Mouse (Mus musculus): Measurements from ENCODE around the gene Enpp3. TPM values are rescaled to one million over a fixed set of nuclear protein-coding genes. Genes with fewer than 3 reads are reported as not detected.

Enpp3 gene
- total RNA-seq, 2 experiments from 2014 or later = 0.96 to 2.5 TPM

- no peak for DNase-seq (ENCODE audit: low spot score in 2 of 2)
Observed at GRCm38 (mm10) chr10:24765151-24765755, 77.4 kb downstream of the Enpp3 start.

GRCm38 (mm10) chr10:24764640-24765039 lies 78.0 kb downstream of the Enpp3 start:
- no peak for DNase-seq (ENCODE audit: low spot score in 2 of 2)

GRCm38 (mm10) chr10:24763257-24763656 lies 79.4 kb downstream of the Enpp3 start:
- no peak for DNase-seq (ENCODE audit: low spot score in 2 of 2)

- no peak for DNase-seq (ENCODE audit: low spot score in 2 of 2)
Observed at GRCm38 (mm10) chr10:24758326-24758915, 84.2 kb downstream of the Enpp3 start.

GRCm38 (mm10) chr10:24754874-24755540 lies 87.6 kb downstream of the Enpp3 start:
- no peak for DNase-seq (ENCODE audit: low spot score in 2 of 2)

GRCm38 (mm10) chr10:24754251-24754835 lies 88.3 kb downstream of the Enpp3 start:
- no peak for DNase-seq (ENCODE audit: low spot score in 2 of 2)

GRCm38 (mm10) chr10:24753536-24754250 lies 88.9 kb downstream of the Enpp3 start:
- no peak for DNase-seq (ENCODE audit: low spot score in 2 of 2)

- DNase-seq (ENCODE audit: low spot score in 2 of 2) = no peak
Observed at GRCm38 (mm10) chr10:24742950-24743487, 99.6 kb downstream of the Enpp3 start.

GRCm38 (mm10) chr10:24741229-24742198 lies 101.1 kb downstream of the Enpp3 start:
- DNase-seq (ENCODE audit: low spot score in 2 of 2) = no peak

GRCm38 (mm10) chr10:24739171-24739570 lies 103.5 kb downstream of the Enpp3 start:
- DNase-seq (ENCODE audit: low spot score in 2 of 2) = no peak

- no peak for DNase-seq (ENCODE audit: low spot score in 2 of 2)
Observed at GRCm38 (mm10) chr10:24738456-24738855, 104.2 kb downstream of the Enpp3 start.

GRCm38 (mm10) chr10:24735027-24735777 lies 107.4 kb downstream of the Enpp3 start:
- no peak for DNase-seq (ENCODE audit: low spot score in 2 of 2)

- no peak for DNase-seq (ENCODE audit: low spot score in 2 of 2)
Observed at GRCm38 (mm10) chr10:24727478-24727877, 115.1 kb downstream of the Enpp3 start.

GRCm38 (mm10) chr10:24725197-24725596 lies 117.4 kb downstream of the Enpp3 start:
- no peak for DNase-seq (ENCODE audit: low spot score in 2 of 2)

Other genes starting within 250 kb of the Enpp3 start
- 100 to 1,000 TPM; 109 to 111 TPM for gene Ccn2, start 247.4 kb downstream of the Enpp3 start, total RNA-seq (2021)
- 1 to 10 TPM; 2.4 to 2.6 TPM for gene Enpp1, start 130.7 kb downstream of the Enpp3 start, total RNA-seq (2021)
- 10 to 100 TPM; 17.3 to 23.4 TPM for gene Med23, start 27.2 kb upstream of the Enpp3 start, total RNA-seq (2021)
- gene Arg1, start 84.7 kb upstream of the Enpp3 start, total RNA-seq (2021) = under 1 TPM; 0.19 to 0.27 TPM

Measured in adrenal gland, adult 18-20 months (tissue).